Mouse (Mus musculus) liver, postnatal 0 days (tissue): Measurements from ENCODE around the gene Znhit6. TPM values are rescaled to one million over a fixed set of nuclear protein-coding genes. Genes with fewer than 3 reads are reported as not detected.

Experiments used
- ATAC-seq: fragments of 200-750 bp; cut with Nextera tagmentation; 2 replicates; pipeline ENCODE4 v1.8.0; 2017; ENCODE audit warnings: mild to moderate bottlenecking, moderate library complexity
- DNase-seq: peaks from one replicate; pipeline ENCODE4 v3.0.0-alpha.2; 2016
- H3K27ac ChIP-seq: fragments of 300-500 bp; sonication (generic); 2 replicates; pipeline ENCODE4 v1.5.1; 2014; ENCODE audit warnings: antibody characterized with exemption, moderate library complexity, mild to moderate bottlenecking, low read depth
- H3K27me3 ChIP-seq: fragments of 300-500 bp; sonication (generic); 2 replicates; pipeline ENCODE4 v1.6.1; 2014; ENCODE audit warnings: low read length, control low read depth, mixed read lengths; ENCODE audit not compliant: insufficient read depth
- H3K36me3 ChIP-seq: fragments of 300-500 bp; sonication (generic); replicated peaks from 2 replicates; pipeline ENCODE4 v1.6.1; 2014; ENCODE audit warnings: mild to moderate bottlenecking, control low read depth, low read length, moderate library complexity, mixed read lengths; ENCODE audit not compliant: insufficient read depth
- H3K4me1 ChIP-seq: fragments of 300-500 bp; sonication (generic); 2 replicates; pipeline ENCODE4 v1.6.1; 2014; ENCODE audit warnings: antibody characterized with exemption, mild to moderate bottlenecking, control low read depth; ENCODE audit not compliant: insufficient read depth
- H3K4me2 ChIP-seq: fragments of 300-500 bp; sonication (generic); 2 replicates; pipeline ENCODE4 v1.6.1; 2014; ENCODE audit warnings: low read depth, mild to moderate bottlenecking, low read length, moderate library complexity, mixed read lengths
- H3K4me3 ChIP-seq: fragments of 300-500 bp; sonication (generic); 2 replicates; pipeline ENCODE4 v1.5.1; 2014; ENCODE audit warnings: low read depth, low read length
- H3K9ac ChIP-seq: fragments of 300-500 bp; sonication (generic); replicated peaks from 2 replicates; pipeline ENCODE4 v1.6.1; 2014; ENCODE audit warnings: mild to moderate bottlenecking, moderate library complexity
- H3K9me3 ChIP-seq: fragments of 300-500 bp; sonication (generic); 2 replicates; pipeline ENCODE4 v1.6.1; 2016; ENCODE audit warnings: mild to moderate bottlenecking, control low read depth, low read length, mixed read lengths
- CTCF ChIP-seq: sonication (generic); IDR thresholded peaks from 2 replicates; pipeline ENCODE4 v1.5.1; 2016; ENCODE audit warnings: antibody characterized with exemption, low read depth
- EP300 ChIP-seq: IDR thresholded peaks from 2 replicates; pipeline ENCODE4 v1.6.1; 2016; ENCODE audit warnings: antibody characterized with exemption, low read depth, mild to moderate bottlenecking
- WGBS: fragments of 180-500 bp; shearing (Covaris S2); extraction: QIAGEN DNeasy Blood & Tissue Kit; methylation state at CpG from one replicate; pipeline ENCODE4 v1.1.7; 2014; ENCODE audit not compliant: insufficient replicate concordance; 5-methylcytosine and 5-hydroxymethylcytosine counted together
- polyA plus RNA-seq: library from polyadenylated mRNA; unstranded; fragments of >200 nt; fragmentation: Nextera tagmentation; extraction: Ambion mirVana; gene quantifications from 2 replicates; pipeline ENCODE4 v1.2.1, GENCODE M21; 2015

The Znhit6 gene
- polyA plus RNA-seq, 1 experiment from 2014 or later = 11.3 TPM

GRCm38 (mm10) chr3:145646009-145646408 lies 70.0 kb downstream of the Znhit6 start:
- no peak for ATAC-seq
- peaks cover 8% of the 10 kb centered on the region; the same call in 1 of the 2 replicates for H3K4me1 ChIP-seq
- no peak for DNase-seq
- H3K36me3 ChIP-seq = 0 out of 2 replicates have a peak, but pooled peaks cover 4% of the 10 kb centered on the region
- no peak overlapping the region for H3K4me3 ChIP-seq
- no peaks in the 10 kb centered on the region for H3K9me3 ChIP-seq
- TF ChIP-seq CTCF (no peak), EP300 (no peak)
- no peak overlapping the region for H3K27ac ChIP-seq
- no peak overlapping the region for H3K4me2 ChIP-seq
- H3K9ac ChIP-seq = no peak overlapping the region
- H3K27me3 ChIP-seq = peaks cover 15% of the 10 kb centered on the region
- WGBS = 70% methylated on average over 3 of the region's 3 CpGs

GRCm38 (mm10) chr3:145646666-145647065 lies 70.7 kb downstream of the Znhit6 start:
- DNase-seq (no peak), ATAC-seq (no peak)
- Histone ChIP-seq H3K27me3 (peaks cover 19% of the 10 kb centered on the region), H3K36me3 (0 out of 2 replicates have a peak, but pooled peaks cover 4% of the 10 kb centered on the region), H3K27ac (no peak overlapping the region), H3K9ac (no peak overlapping the region), H3K9me3 (no peaks in the 10 kb centered on the region), H3K4me3 (no peak overlapping the region), H3K4me2 (no peak overlapping the region), H3K4me1 (peaks cover 8% of the 10 kb centered on the region; the same call in 1 of the 2 replicates)
- TF ChIP-seq CTCF (no peak), EP300 (no peak)
- 71% methylated on average over 2 of the region's 2 CpGs for WGBS

GRCm38 (mm10) chr3:145647416-145647815 lies 71.4 kb downstream of the Znhit6 start:
- Histone ChIP-seq H3K4me3 (no peak overlapping the region), H3K9ac (no peak overlapping the region), H3K27ac (no peak overlapping the region), H3K4me2 (no peak overlapping the region), H3K27me3 (peaks cover 27% of the 10 kb centered on the region), H3K4me1 (peaks cover 8% of the 10 kb centered on the region; the same call in 1 of the 2 replicates), H3K9me3 (no peaks in the 10 kb centered on the region), H3K36me3 (0 out of 2 replicates have a peak, but pooled peaks cover 4% of the 10 kb centered on the region)
- no peak for TF ChIP-seq CTCF
- no peak for TF ChIP-seq EP300
- ATAC-seq (no peak), DNase-seq (no peak)
- WGBS = 87% methylated on average over 18 of the region's 18 CpGs

GRCm38 (mm10) chr3:145648097-145648931 lies 72.3 kb downstream of the Znhit6 start:
- 28% methylated on average over 26 of the region's 26 CpGs for WGBS
- Histone ChIP-seq H3K27ac (0 out of 2 replicates have a peak overlapping the region, but pooled peaks have one; percentile 72), H3K4me3 (peak overlapping the region; percentile 58; the same call in 1 of the 2 replicates), H3K9ac (no peak overlapping the region), H3K27me3 (peaks cover 35% of the 10 kb centered on the region), H3K4me1 (peaks cover 10% of the 10 kb centered on the region; the same call in 1 of the 2 replicates), H3K36me3 (0 out of 2 replicates have a peak, but pooled peaks cover 4% of the 10 kb centered on the region), H3K4me2 (peak overlapping the region; percentile 75), H3K9me3 (no peaks in the 10 kb centered on the region)
- TF ChIP-seq CTCF = peak; percentile 35; the same call in 1 of the 2 replicates
- no peak for TF ChIP-seq EP300
- DNase-seq = no peak
- no peak for ATAC-seq

- Histone ChIP-seq H3K27me3 (peaks cover 35% of the 10 kb centered on the region), H3K36me3 (0 out of 2 replicates have a peak, but pooled peaks cover 4% of the 10 kb centered on the region), H3K4me1 (peaks cover 10% of the 10 kb centered on the region; the same call in 1 of the 2 replicates), H3K4me3 (peak overlapping the region; percentile 58), H3K27ac (peak overlapping the region; percentile 72), H3K9ac (peak overlapping the region; percentile 66), H3K9me3 (no peaks in the 10 kb centered on the region), H3K4me2 (peak overlapping the region; percentile 75)
- DNase-seq = peak; percentile 60
- peak; percentile 57 for ATAC-seq
- TF ChIP-seq CTCF (peak; percentile 55), EP300 (no peak)
- 1% methylated on average over 49 of the region's 49 CpGs for WGBS
These were observed 73.2 kb downstream of the Znhit6 start for GRCm38 (mm10) chr3:145648991-145649851.
